Mouse (Mus musculus) liver, adult 2 months (tissue): ENCODE measurements around the gene Gipc2. TPM values are rescaled to one million over a fixed set of nuclear protein-coding genes. Genes with fewer than 3 reads are reported as not detected.

Source experiments
- DNase-seq: peaks from one replicate; pipeline ENCODE4 v3.0.0-alpha.2; 2011; ENCODE audit warnings: low read depth, low spot score; ENCODE audit errors: extremely low read depth
- H3K27ac ChIP-seq: fragments of 200-500 bp; replicated peaks from 2 replicates; pipeline ENCODE4 v1.5.1; 2012; ENCODE audit warnings: low read depth, mild to moderate bottlenecking, control low read depth, inconsistent platforms, low read length; ENCODE audit not compliant: insufficient read depth
- H3K27me3 ChIP-seq: fragments of 200-500 bp; 2 replicates; pipeline ENCODE4 v1.6.1; 2012; ENCODE audit warnings: mild to moderate bottlenecking, moderate library complexity, low read length, inconsistent platforms; ENCODE audit not compliant: control insufficient read depth, insufficient read depth
- H3K36me3 ChIP-seq: fragments of 200-500 bp; 2 replicates; pipeline ENCODE4 v1.6.1; 2012; ENCODE audit warnings: low read length, inconsistent platforms; ENCODE audit not compliant: control insufficient read depth, insufficient read depth
- H3K4me1 ChIP-seq: fragments of 200-500 bp; 2 replicates; pipeline ENCODE4 v1.6.1; 2011; ENCODE audit warnings: low read length; ENCODE audit not compliant: control insufficient read depth, insufficient read depth
- H3K4me3 ChIP-seq: fragments of 200-500 bp; 2 replicates; pipeline ENCODE4 v1.5.1; 2011; ENCODE audit warnings: low read depth, mild to moderate bottlenecking, control low read depth, low read length, moderate library complexity; ENCODE audit not compliant: insufficient read depth
- H3K79me2 ChIP-seq: fragments of 200-500 bp; 2 replicates; pipeline ENCODE4 v1.6.1; 2012; ENCODE audit warnings: inconsistent platforms, mild to moderate bottlenecking, low read length, moderate library complexity; ENCODE audit not compliant: control insufficient read depth, insufficient read depth
- H3K9ac ChIP-seq: fragments of 200-500 bp; 2 replicates; pipeline ENCODE4 v1.6.1; 2012; ENCODE audit warnings: low read depth, mild to moderate bottlenecking, control low read depth, inconsistent platforms, low read length
- CTCF ChIP-seq: fragments of 200-500 bp; IDR thresholded peaks from 2 replicates; pipeline ENCODE4 v1.5.1; 2011; ENCODE audit warnings: low read depth, low read length, control low read depth
- POLR2A ChIP-seq: fragments of 200-500 bp; IDR thresholded peaks from 2 replicates; pipeline ENCODE4 v1.6.1; 2011; ENCODE audit warnings: low read length, control low read depth; ENCODE audit not compliant: insufficient read depth; ENCODE audit errors: extremely low read depth
- WGBS: fragments of 180-500 bp; shearing (Covaris S2); methylation state at CpG from one replicate; pipeline ENCODE4 v1.1.7; 2018; 5-methylcytosine and 5-hydroxymethylcytosine counted together
- polyA plus RNA-seq: library from polyadenylated mRNA; depleted of rRNA; stranded (reverse); fragments of >200 nt; gene quantifications from 2 replicates; pipeline ENCODE4 v1.2.3, GENCODE M21; 2012
- total RNA-seq: library from RNA; depleted of rRNA; stranded (reverse); fragments of >200 nt; gene quantifications from 2 replicates; pipeline ENCODE4 v1.2.3, GENCODE M21; 2014

Gipc2 gene
- total and polyA plus RNA-seq, 2 experiments = 0.22 to 0.46 TPM

GRCm38 (mm10) chr3:152117941-152118340 is 48.1 kb downstream of the Gipc2 start:
- no peak for DNase-seq
- no peak overlapping the region for H3K27ac ChIP-seq
- H3K9ac ChIP-seq = no peak overlapping the region
- H3K4me3 ChIP-seq = no peak overlapping the region
- no peaks in the 10 kb centered on the region for H3K27me3 ChIP-seq
- H3K4me1 ChIP-seq = 0 out of 2 replicates have a peak, but pooled peaks cover 2% of the 10 kb centered on the region
- H3K36me3 ChIP-seq = no peaks in the 10 kb centered on the region
- WGBS = 96% methylated on average over 3 of the region's 3 CpGs
- H3K79me2 ChIP-seq = no peaks in the 10 kb centered on the region
- TF ChIP-seq CTCF (no peak), POLR2A (no peak)

GRCm38 (mm10) chr3:152116140-152116539 is 49.9 kb downstream of the Gipc2 start:
- no peak overlapping the region for H3K27ac ChIP-seq
- H3K4me1 ChIP-seq = no peaks in the 10 kb centered on the region
- H3K4me3 ChIP-seq = no peak overlapping the region
- no peak for DNase-seq
- H3K36me3 ChIP-seq = no peaks in the 10 kb centered on the region
- no peak for TF ChIP-seq CTCF
- no peak for TF ChIP-seq POLR2A
- H3K79me2 ChIP-seq = no peaks in the 10 kb centered on the region
- no peak overlapping the region for H3K9ac ChIP-seq
- no peaks in the 10 kb centered on the region for H3K27me3 ChIP-seq
- WGBS = 86% methylated on average over 3 of the region's 3 CpGs

- no peak overlapping the region for H3K27ac ChIP-seq
- no peak overlapping the region for H3K9ac ChIP-seq
- no peaks in the 10 kb centered on the region for H3K36me3 ChIP-seq
- H3K27me3 ChIP-seq = no peaks in the 10 kb centered on the region
- no peaks in the 10 kb centered on the region for H3K79me2 ChIP-seq
- TF ChIP-seq POLR2A (no peak), CTCF (no peak)
- 21% methylated on average over 10 of the region's 10 CpGs for WGBS
- peak; percentile 50 for DNase-seq
- H3K4me1 ChIP-seq = no peaks in the 10 kb centered on the region
- no peak overlapping the region for H3K4me3 ChIP-seq
These were observed 51.2 kb downstream of the Gipc2 start for GRCm38 (mm10) chr3:152114786-152115185.

- H3K27me3 ChIP-seq = no peaks in the 10 kb centered on the region
- WGBS = 74% methylated on average over 4 of the region's 4 CpGs
- no peaks in the 10 kb centered on the region for H3K36me3 ChIP-seq
- DNase-seq = no peak
- H3K4me3 ChIP-seq = no peak overlapping the region
- H3K79me2 ChIP-seq = no peaks in the 10 kb centered on the region
- H3K27ac ChIP-seq = no peak overlapping the region
- H3K4me1 ChIP-seq = no peaks in the 10 kb centered on the region
- TF ChIP-seq POLR2A = no peak
- no peak for TF ChIP-seq CTCF
- H3K9ac ChIP-seq = no peak overlapping the region
These were observed 51.8 kb downstream of the Gipc2 start for GRCm38 (mm10) chr3:152114222-152114621.

GRCm38 (mm10) chr3:152113496-152113895 is 52.5 kb downstream of the Gipc2 start:
- 46% methylated on average over 7 of the region's 7 CpGs for WGBS
- Histone ChIP-seq H3K4me1 (no peaks in the 10 kb centered on the region), H3K36me3 (no peaks in the 10 kb centered on the region), H3K27me3 (no peaks in the 10 kb centered on the region), H3K27ac (no peak overlapping the region), H3K9ac (no peak overlapping the region), H3K4me3 (no peak overlapping the region), H3K79me2 (no peaks in the 10 kb centered on the region)
- TF ChIP-seq CTCF (no peak), POLR2A (no peak)
- DNase-seq = peak; percentile 9

- TF ChIP-seq POLR2A (no peak), CTCF (no peak)
- WGBS = 78% methylated on average over 8 of the region's 8 CpGs
- Histone ChIP-seq H3K4me3 (no peak overlapping the region), H3K27ac (no peak overlapping the region), H3K9ac (no peak overlapping the region), H3K36me3 (no peaks in the 10 kb centered on the region), H3K4me1 (no peaks in the 10 kb centered on the region), H3K79me2 (no peaks in the 10 kb centered on the region), H3K27me3 (no peaks in the 10 kb centered on the region)
- no peak for DNase-seq
These were observed 53.4 kb downstream of the Gipc2 start for GRCm38 (mm10) chr3:152112664-152113063.
